Mouse (Mus musculus) neural tube, embryonic 13.5 days (tissue): ENCODE data around the gene Brk1. TPM values are rescaled to one million over a fixed set of nuclear protein-coding genes. Genes with fewer than 3 reads are reported as not detected.

Experiments
- polyA plus RNA-seq: library from polyadenylated mRNA; unstranded; fragments of >200 nt; fragmentation: Nextera tagmentation; extraction: Ambion mirVana; gene quantifications from 2 replicates; pipeline ENCODE4 v1.2.1, GENCODE M21; 2015

The Brk1 gene
- polyA plus RNA-seq, 1 experiment from 2014 or later: 241 TPM

Other genes starting within 250 kb of the Brk1 start
- 63.8 and 64.5 TPM in 2 replicates for gene Tada3, start 226.9 kb upstream of the Brk1 start, polyA plus RNA-seq
- 375 and 421 TPM in 2 replicates for gene Arpc4, start 226.7 kb upstream of the Brk1 start, polyA plus RNA-seq
- gene Ttll3, start 215.5 kb upstream of the Brk1 start, polyA plus RNA-seq: 9.9 and 11.3 TPM in 2 replicates
- gene Rpusd3, start 185.4 kb upstream of the Brk1 start, polyA plus RNA-seq: 19.2 and 19.7 TPM in 2 replicates
- not detected in 2 replicates for gene Cidec, start 169.0 kb upstream of the Brk1 start, polyA plus RNA-seq
- 91.8 and 95.8 TPM in 2 replicates for gene Jagn1, start 162.2 kb upstream of the Brk1 start, polyA plus RNA-seq
- gene Il17re, start 146.3 kb upstream of the Brk1 start, polyA plus RNA-seq: 0.37 and 0.38 TPM in 2 replicates
- gene Il17rc, start 133.3 kb upstream of the Brk1 start, polyA plus RNA-seq: 2.1 and 2.9 TPM in 2 replicates
- 78.9 and 79.0 TPM in 2 replicates for gene Creld1, start 121.5 kb upstream of the Brk1 start, polyA plus RNA-seq
- gene Prrt3, start 102.8 kb upstream of the Brk1 start, polyA plus RNA-seq: 5.2 and 5.6 TPM in 2 replicates
- gene Emc3, start 73.1 kb upstream of the Brk1 start, polyA plus RNA-seq: 103 and 108 TPM in 2 replicates
- gene Fancd2, start 73.1 kb upstream of the Brk1 start, polyA plus RNA-seq: 1.8 and 2.1 TPM in 2 replicates
- 0.18 TPM in 1 of 2 replicates, not detected in the other for gene Fancd2os, start 4.1 kb upstream of the Brk1 start, polyA plus RNA-seq
- gene Vhl, start 19.2 kb downstream of the Brk1 start, polyA plus RNA-seq: 65.9 and 66.8 TPM in 2 replicates
- 2.5 and 2.7 TPM in 2 replicates for gene Irak2, start 33.7 kb downstream of the Brk1 start, polyA plus RNA-seq
- gene Tatdn2, start 92.3 kb downstream of the Brk1 start, polyA plus RNA-seq: 0.61 and 1.1 TPM in 2 replicates
- gene Ghrl, start 115.1 kb downstream of the Brk1 start, polyA plus RNA-seq: 0.22 and 0.80 TPM in 2 replicates
- gene Sec13, start 136.0 kb downstream of the Brk1 start, polyA plus RNA-seq: 218 and 236 TPM in 2 replicates